Mouse (Mus musculus): ENCODE measurements around the gene Reck.

Reck gene

GRCm38 (mm10) chr4:43903690-43904089, 28.4 kb downstream of the Reck start:
- no peak for ATAC-seq (ENCODE audit: low TSS enrichment)

- ATAC-seq (ENCODE audit: low TSS enrichment), result peak; percentile 72
Measured at GRCm38 (mm10) chr4:43906443-43906842, 31.1 kb downstream of the Reck start.

- ATAC-seq (ENCODE audit: low TSS enrichment), result no peak
Measured at GRCm38 (mm10) chr4:43918221-43918620, 42.9 kb downstream of the Reck start.

- ATAC-seq (ENCODE audit: low TSS enrichment), result no peak
Measured at GRCm38 (mm10) chr4:43920602-43921001, 45.3 kb downstream of the Reck start.

- no peak for ATAC-seq (ENCODE audit: low TSS enrichment)
Measured at GRCm38 (mm10) chr4:43925125-43925524, 49.8 kb downstream of the Reck start.

- peak; percentile 73; the same call in 1 of the 2 replicates for ATAC-seq (ENCODE audit: low TSS enrichment)
Measured at GRCm38 (mm10) chr4:43925779-43926178, 50.4 kb downstream of the Reck start.

GRCm38 (mm10) chr4:43927826-43928225, 52.5 kb downstream of the Reck start:
- ATAC-seq (ENCODE audit: low TSS enrichment), result no peak

GRCm38 (mm10) chr4:43931877-43932276, 56.5 kb downstream of the Reck start:
- ATAC-seq (ENCODE audit: low TSS enrichment), result no peak

GRCm38 (mm10) chr4:43936186-43936585, 60.9 kb downstream of the Reck start:
- no peak for ATAC-seq (ENCODE audit: low TSS enrichment)

GRCm38 (mm10) chr4:43936749-43937674, 61.7 kb downstream of the Reck start:
- ATAC-seq (ENCODE audit: low TSS enrichment), result no peak

GRCm38 (mm10) chr4:43941315-43941714, 66.0 kb downstream of the Reck start:
- ATAC-seq (ENCODE audit: low TSS enrichment), result no peak

GRCm38 (mm10) chr4:43942421-43942820, 67.1 kb downstream of the Reck start:
- ATAC-seq (ENCODE audit: low TSS enrichment), result no peak

- no peak for ATAC-seq (ENCODE audit: low TSS enrichment)
Measured at GRCm38 (mm10) chr4:43947571-43947970, 72.2 kb downstream of the Reck start.

GRCm38 (mm10) chr4:43957292-43957845, 82.0 kb downstream of the Reck start, which contains the start of gene Glipr2:
Gene Glipr2, plus strand, starts transcription at chr4:43957401.
- ATAC-seq (ENCODE audit: low TSS enrichment), result peak; percentile 89

- ATAC-seq (ENCODE audit: low TSS enrichment), result peak; percentile 34; the same call in 1 of the 2 replicates
Measured at GRCm38 (mm10) chr4:43957846-43958461, 82.6 kb downstream of the Reck start.

GRCm38 (mm10) chr4:43959523-43960179, 84.3 kb downstream of the Reck start:
- ATAC-seq (ENCODE audit: low TSS enrichment), result no peak

GRCm38 (mm10) chr4:43960207-43960606, 84.9 kb downstream of the Reck start:
- no peak for ATAC-seq (ENCODE audit: low TSS enrichment)

- no peak for ATAC-seq (ENCODE audit: low TSS enrichment)
Measured at GRCm38 (mm10) chr4:43964326-43964833, 89.0 kb downstream of the Reck start.

GRCm38 (mm10) chr4:43964951-43965684, 89.8 kb downstream of the Reck start:
- ATAC-seq (ENCODE audit: low TSS enrichment), result no peak

GRCm38 (mm10) chr4:43965856-43966535, 90.7 kb downstream of the Reck start:
- ATAC-seq (ENCODE audit: low TSS enrichment), result no peak

- ATAC-seq (ENCODE audit: low TSS enrichment), result no peak
Measured at GRCm38 (mm10) chr4:43968650-43969049, 93.3 kb downstream of the Reck start.

Measured in frontal cortex, adult (tissue).